Mouse (Mus musculus): ENCODE data around the gene Siah1b. TPM values are rescaled to one million over a fixed set of nuclear protein-coding genes. Genes with fewer than 3 reads are reported as not detected.

Siah1b gene
- polyA plus RNA-seq, 1 experiment from 2014 or later = 24.2 TPM

GRCm38 (mm10) chrX:164088582-164088981 is 12.3 kb upstream of the Siah1b start, which contains the start of gene Cltrn:
Gene Cltrn, plus strand, starts transcription at chrX:164088830.
- WGBS = 56% methylated on average over 4 of the region's 4 CpGs
- H3K4me1 ChIP-seq (replicated peaks) = peaks cover 6% of the 10 kb centered on the region; the same call in 1 of the 2 replicates
- no peak within 1 kb of the TSS for H3K4me2 ChIP-seq
- H3K9ac ChIP-seq = no peak within 1 kb of the TSS
- no peaks in the 10 kb centered on the region for H3K9me3 ChIP-seq (replicated peaks)
- H3K36me3 ChIP-seq = no peaks in the 10 kb centered on the region
- no peaks in the 10 kb centered on the region; the same call in 1 of the 2 replicates for H3K27me3 ChIP-seq (replicated peaks)
- no peak within 1 kb of the TSS for H3K27ac ChIP-seq (ENCODE audit: poor library complexity, severe bottlenecking)
- H3K4me3 ChIP-seq = no peak within 1 kb of the TSS
- ATAC-seq (ENCODE audit: insufficient number of reproducible peaks, low FRiP score) = no peak

GRCm38 (mm10) chrX:164082030-164082429 is 5.7 kb upstream of the Siah1b start:
- 81% methylated on average over 9 of the region's 9 CpGs for WGBS
- no peaks in the 10 kb centered on the region for H3K9me3 ChIP-seq (replicated peaks)
- no peak overlapping the region for H3K27ac ChIP-seq (ENCODE audit: poor library complexity, severe bottlenecking)

GRCm38 (mm10) chrX:164068968-164069367 is 7.3 kb downstream of the Siah1b start:
- H3K27me3 ChIP-seq (replicated peaks) = no peaks in the 10 kb centered on the region
- no peak overlapping the region for H3K27ac ChIP-seq (ENCODE audit: poor library complexity, severe bottlenecking)
- no peak overlapping the region for H3K9ac ChIP-seq
- H3K4me1 ChIP-seq (replicated peaks) = no peaks in the 10 kb centered on the region
- no peak for ATAC-seq (ENCODE audit: insufficient number of reproducible peaks, low FRiP score)
- WGBS = 76% methylated on average over 4 of the region's 4 CpGs
- peaks cover 9% of the 10 kb centered on the region for H3K36me3 ChIP-seq
- no peaks in the 10 kb centered on the region for H3K9me3 ChIP-seq (replicated peaks)
- H3K4me3 ChIP-seq = no peak overlapping the region
- no peak overlapping the region for H3K4me2 ChIP-seq

More at GRCm38 (mm10) chrX:164082030-164082429, 5.7 kb upstream of the Siah1b start:
- Histone ChIP-seq H3K4me2 (no peak overlapping the region), H3K27me3 (replicated peaks) (no peaks in the 10 kb centered on the region), H3K36me3 (no peaks in the 10 kb centered on the region), H3K4me1 (replicated peaks) (no peaks in the 10 kb centered on the region), H3K4me3 (no peak overlapping the region), H3K9ac (no peak overlapping the region)
- ATAC-seq (ENCODE audit: insufficient number of reproducible peaks, low FRiP score) = no peak

GRCm38 (mm10) chrX:164066185-164066584 is 10.1 kb downstream of the Siah1b start:
- Histone ChIP-seq H3K4me2 (no peak overlapping the region), H3K36me3 (peaks cover 1% of the 10 kb centered on the region), H3K4me3 (no peak overlapping the region), H3K27ac (ENCODE audit: poor library complexity, severe bottlenecking) (no peak overlapping the region), H3K4me1 (replicated peaks) (no peaks in the 10 kb centered on the region), H3K9ac (no peak overlapping the region), H3K9me3 (replicated peaks) (no peaks in the 10 kb centered on the region), H3K27me3 (replicated peaks) (no peaks in the 10 kb centered on the region)
- 12% methylated on average over 2 of the region's 2 CpGs for WGBS
- peak; percentile 71; the same call in 1 of the 2 replicates for ATAC-seq (ENCODE audit: insufficient number of reproducible peaks, low FRiP score)

- no peak for ATAC-seq (ENCODE audit: insufficient number of reproducible peaks, low FRiP score)
- 61% methylated on average over 4 of the region's 4 CpGs for WGBS
- no peak overlapping the region for H3K9ac ChIP-seq
- H3K27ac ChIP-seq (ENCODE audit: poor library complexity, severe bottlenecking) = no peak overlapping the region
- H3K27me3 ChIP-seq (replicated peaks) = no peaks in the 10 kb centered on the region
- no peaks in the 10 kb centered on the region for H3K9me3 ChIP-seq (replicated peaks)
- no peaks in the 10 kb centered on the region for H3K36me3 ChIP-seq
- H3K4me1 ChIP-seq (replicated peaks) = no peaks in the 10 kb centered on the region
- H3K4me3 ChIP-seq = no peak overlapping the region
- no peak overlapping the region for H3K4me2 ChIP-seq
These were observed 17.2 kb downstream of the Siah1b start for GRCm38 (mm10) chrX:164059070-164059469.

- no peak for ATAC-seq (ENCODE audit: insufficient number of reproducible peaks, low FRiP score)
- H3K4me2 ChIP-seq = no peak overlapping the region
- no peaks in the 10 kb centered on the region for H3K9me3 ChIP-seq (replicated peaks)
- no peak overlapping the region for H3K9ac ChIP-seq
- H3K27me3 ChIP-seq (replicated peaks) = no peaks in the 10 kb centered on the region
- WGBS = 59% methylated on average over 3 of the region's 3 CpGs
- H3K4me1 ChIP-seq (replicated peaks) = no peaks in the 10 kb centered on the region
- no peak overlapping the region for H3K4me3 ChIP-seq
- H3K36me3 ChIP-seq = no peaks in the 10 kb centered on the region
- H3K27ac ChIP-seq (ENCODE audit: poor library complexity, severe bottlenecking) = no peak overlapping the region
These were observed 17.8 kb downstream of the Siah1b start for GRCm38 (mm10) chrX:164058523-164058922.

GRCm38 (mm10) chrX:164055726-164056125 is 20.6 kb downstream of the Siah1b start:
- H3K9ac ChIP-seq = no peak overlapping the region

GRCm38 (mm10) chrX:164046736-164047135 is 29.6 kb downstream of the Siah1b start:
- Histone ChIP-seq H3K27me3 (replicated peaks) (no peaks in the 10 kb centered on the region), H3K9me3 (replicated peaks) (no peaks in the 10 kb centered on the region), H3K27ac (ENCODE audit: poor library complexity, severe bottlenecking) (no peak overlapping the region), H3K4me2 (no peak overlapping the region), H3K36me3 (no peaks in the 10 kb centered on the region), H3K4me1 (replicated peaks) (no peaks in the 10 kb centered on the region), H3K4me3 (no peak overlapping the region), H3K9ac (no peak overlapping the region)
- WGBS = 69% methylated on average over 2 of the region's 2 CpGs
- no peak for ATAC-seq (ENCODE audit: insufficient number of reproducible peaks, low FRiP score)

More at GRCm38 (mm10) chrX:164055726-164056125, 20.6 kb downstream of the Siah1b start:
- H3K4me3 ChIP-seq = no peak overlapping the region
- H3K27me3 ChIP-seq (replicated peaks) = no peaks in the 10 kb centered on the region
- no peaks in the 10 kb centered on the region for H3K9me3 ChIP-seq (replicated peaks)
- no peak overlapping the region for H3K27ac ChIP-seq (ENCODE audit: poor library complexity, severe bottlenecking)
- H3K4me2 ChIP-seq = no peak overlapping the region
- ATAC-seq (ENCODE audit: insufficient number of reproducible peaks, low FRiP score) = no peak
- no peaks in the 10 kb centered on the region for H3K4me1 ChIP-seq (replicated peaks)
- WGBS = 61% methylated on average over 4 of the region's 4 CpGs
- H3K36me3 ChIP-seq = no peaks in the 10 kb centered on the region

- H3K36me3 ChIP-seq = no peaks in the 10 kb centered on the region
- no peak for ATAC-seq (ENCODE audit: insufficient number of reproducible peaks, low FRiP score)
- 58% methylated on average over 13 of the region's 13 CpGs for WGBS
These were observed 34.2 kb downstream of the Siah1b start for GRCm38 (mm10) chrX:164042069-164042468.

GRCm38 (mm10) chrX:164038882-164039281 is 37.4 kb downstream of the Siah1b start:
- no peaks in the 10 kb centered on the region for H3K9me3 ChIP-seq (replicated peaks)
- no peak for ATAC-seq (ENCODE audit: insufficient number of reproducible peaks, low FRiP score)
- 59% methylated on average over 2 of the region's 2 CpGs for WGBS

More at GRCm38 (mm10) chrX:164042069-164042468, 34.2 kb downstream of the Siah1b start:
- H3K4me2 ChIP-seq = no peak overlapping the region
- H3K27me3 ChIP-seq (replicated peaks) = no peaks in the 10 kb centered on the region
- no peaks in the 10 kb centered on the region for H3K4me1 ChIP-seq (replicated peaks)
- no peak overlapping the region for H3K9ac ChIP-seq
- H3K27ac ChIP-seq (ENCODE audit: poor library complexity, severe bottlenecking) = no peak overlapping the region
- no peaks in the 10 kb centered on the region for H3K9me3 ChIP-seq (replicated peaks)
- H3K4me3 ChIP-seq = no peak overlapping the region

GRCm38 (mm10) chrX:164035931-164036330 is 40.4 kb downstream of the Siah1b start:
- Histone ChIP-seq H3K27ac (ENCODE audit: poor library complexity, severe bottlenecking) (no peak overlapping the region), H3K27me3 (replicated peaks) (no peaks in the 10 kb centered on the region), H3K9ac (no peak overlapping the region), H3K4me3 (no peak overlapping the region), H3K4me2 (no peak overlapping the region), H3K36me3 (no peaks in the 10 kb centered on the region), H3K4me1 (replicated peaks) (no peaks in the 10 kb centered on the region), H3K9me3 (replicated peaks) (no peaks in the 10 kb centered on the region)
- WGBS = 81% methylated on average over 7 of the region's 7 CpGs
- no peak for ATAC-seq (ENCODE audit: insufficient number of reproducible peaks, low FRiP score)

More at GRCm38 (mm10) chrX:164038882-164039281, 37.4 kb downstream of the Siah1b start:
- Histone ChIP-seq H3K4me1 (replicated peaks) (no peaks in the 10 kb centered on the region), H3K27ac (ENCODE audit: poor library complexity, severe bottlenecking) (no peak overlapping the region), H3K4me3 (no peak overlapping the region), H3K27me3 (replicated peaks) (no peaks in the 10 kb centered on the region), H3K4me2 (no peak overlapping the region), H3K36me3 (no peaks in the 10 kb centered on the region), H3K9ac (no peak overlapping the region)

GRCm38 (mm10) chrX:164035401-164035800 is 40.9 kb downstream of the Siah1b start:
- no peaks in the 10 kb centered on the region for H3K27me3 ChIP-seq (replicated peaks)
- H3K9ac ChIP-seq = no peak overlapping the region

More at GRCm38 (mm10) chrX:164035401-164035800, 40.9 kb downstream of the Siah1b start:
- no peak overlapping the region for H3K27ac ChIP-seq (ENCODE audit: poor library complexity, severe bottlenecking)
- H3K36me3 ChIP-seq = no peaks in the 10 kb centered on the region
- H3K9me3 ChIP-seq (replicated peaks) = no peaks in the 10 kb centered on the region
- no peak overlapping the region for H3K4me3 ChIP-seq
- no peaks in the 10 kb centered on the region for H3K4me1 ChIP-seq (replicated peaks)
- no peak overlapping the region for H3K4me2 ChIP-seq
- WGBS = 65% methylated on average over 2 of the region's 2 CpGs
- no peak for ATAC-seq (ENCODE audit: insufficient number of reproducible peaks, low FRiP score)
